Mouse (Mus musculus) hindbrain, embryonic 13.5 days (tissue): ENCODE measurements at regions not wholly inside any gene's neighbourhood (a gene's known extent, or its start where the extent isn't known, plus 50 kb on each side); places are given as distances from the start of the nearest gene placed in this dataset.

Experiments
- ATAC-seq: fragments of 200-750 bp; cut with Nextera tagmentation; 2 replicates; pipeline ENCODE4 v1.8.0; 2017; ENCODE audit warnings: moderate TSS enrichment; ENCODE audit not compliant: low FRiP score
- H3K27ac ChIP-seq: fragments of 300-500 bp; sonication (generic); 2 replicates; pipeline ENCODE4 v1.5.1; 2015; ENCODE audit warnings: inconsistent platforms, mild to moderate bottlenecking, moderate library complexity
- H3K27me3 ChIP-seq: fragments of 300-500 bp; sonication (generic); 2 replicates; pipeline ENCODE4 v1.6.1; 2015; ENCODE audit warnings: mild to moderate bottlenecking, inconsistent platforms
- H3K36me3 ChIP-seq: fragments of 300-500 bp; sonication (generic); 2 replicates; pipeline ENCODE4 v1.6.1; 2015; ENCODE audit warnings: mild to moderate bottlenecking, inconsistent platforms
- H3K4me1 ChIP-seq: fragments of 300-500 bp; sonication (generic); replicated peaks from 2 replicates; pipeline ENCODE4 v1.6.1; 2015; ENCODE audit warnings: inconsistent platforms
- H3K4me2 ChIP-seq: fragments of 300-500 bp; sonication (generic); 2 replicates; pipeline ENCODE4 v1.6.1; 2015; ENCODE audit warnings: inconsistent platforms, mild to moderate bottlenecking, moderate library complexity
- H3K4me3 ChIP-seq: fragments of 300-500 bp; sonication (generic); 2 replicates; pipeline ENCODE4 v1.5.1; 2015; ENCODE audit warnings: mild to moderate bottlenecking, inconsistent platforms
- H3K9ac ChIP-seq: fragments of 300-500 bp; sonication (generic); 2 replicates; pipeline ENCODE4 v1.6.1; 2015; ENCODE audit warnings: mild to moderate bottlenecking, inconsistent platforms
- H3K9me3 ChIP-seq: fragments of 300-500 bp; sonication (generic); 2 replicates; pipeline ENCODE4 v1.6.1; 2016; ENCODE audit warnings: inconsistent platforms
- WGBS: fragments of 180-500 bp; shearing (Covaris S2); methylation state at CpG from one replicate; pipeline ENCODE4 v1.1.7; 2015; 5-methylcytosine and 5-hydroxymethylcytosine counted together

- Histone ChIP-seq H3K4me2 (no peak overlapping the region), H3K27me3 (no peaks in the 10 kb centered on the region), H3K9me3 (no peaks in the 10 kb centered on the region), H3K4me3 (no peak overlapping the region), H3K4me1 (no peaks in the 10 kb centered on the region), H3K36me3 (no peaks in the 10 kb centered on the region), H3K9ac (no peak overlapping the region), H3K27ac (no peak overlapping the region)
- WGBS: 79% methylated on average over 12 of the region's 12 CpGs
- ATAC-seq: no peak
Measured at GRCm38 (mm10) chr19:32947081-32947855, 190.0 kb downstream of the Pten start.

- no peaks in the 10 kb centered on the region for H3K36me3 ChIP-seq
- 86% methylated on average over 3 of the region's 3 CpGs for WGBS
- no peaks in the 10 kb centered on the region for H3K4me1 ChIP-seq
- no peaks in the 10 kb centered on the region for H3K9me3 ChIP-seq
- no peak overlapping the region for H3K4me3 ChIP-seq
- H3K4me2 ChIP-seq: no peak overlapping the region
- H3K27me3 ChIP-seq: no peaks in the 10 kb centered on the region
- no peak for ATAC-seq
- H3K9ac ChIP-seq: no peak overlapping the region
- no peak overlapping the region for H3K27ac ChIP-seq
Measured at GRCm38 (mm10) chr19:32950252-32950651, 193.0 kb downstream of the Pten start.

GRCm38 (mm10) chr19:32950794-32951193 is 193.5 kb downstream of the Pten start:
- no peaks in the 10 kb centered on the region for H3K36me3 ChIP-seq
- no peak overlapping the region for H3K27ac ChIP-seq
- H3K9ac ChIP-seq: no peak overlapping the region
- no peak overlapping the region for H3K4me2 ChIP-seq
- 83% methylated on average over 1 of the region's 1 CpGs for WGBS
- no peaks in the 10 kb centered on the region for H3K9me3 ChIP-seq
- no peaks in the 10 kb centered on the region for H3K27me3 ChIP-seq
- peaks cover 1% of the 10 kb centered on the region; the same call in 1 of the 2 replicates for H3K4me1 ChIP-seq
- no peak for ATAC-seq
- no peak overlapping the region for H3K4me3 ChIP-seq

DNA sequence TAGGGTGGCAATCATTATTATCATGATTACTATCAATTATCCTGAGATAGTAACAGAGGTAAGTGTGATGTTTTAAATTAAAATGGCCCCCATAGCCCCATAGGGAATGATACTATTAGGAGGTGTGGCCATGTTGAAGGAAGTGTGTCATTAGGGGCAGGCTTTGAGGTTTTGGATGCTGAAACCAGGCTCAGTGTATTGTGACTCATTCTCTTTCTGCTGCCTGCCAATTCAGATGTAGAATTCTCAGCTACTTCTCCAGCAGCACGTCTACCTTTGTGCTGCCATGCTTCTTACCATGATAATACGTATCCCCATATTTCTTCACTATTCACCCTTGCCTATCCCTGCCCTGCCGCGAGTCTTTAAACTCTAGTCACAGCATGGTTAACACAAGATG is 195.1 kb downstream of the Pten start:
- Histone ChIP-seq H3K4me2 (no peak overlapping the region), H3K4me3 (no peak overlapping the region), H3K9ac (no peak overlapping the region), H3K36me3 (no peaks in the 10 kb centered on the region), H3K4me1 (peaks cover 16% of the 10 kb centered on the region), H3K27ac (no peak overlapping the region), H3K27me3 (no peaks in the 10 kb centered on the region), H3K9me3 (no peaks in the 10 kb centered on the region)
- WGBS: 88% methylated on average over 4 of the region's 4 CpGs
- no peak for ATAC-seq

GRCm38 (mm10) chr19:32952928-32953687 is 195.8 kb downstream of the Pten start:
- no peak for ATAC-seq
- no peak overlapping the region for H3K4me3 ChIP-seq
- peaks cover 16% of the 10 kb centered on the region for H3K4me1 ChIP-seq
- WGBS: 77% methylated on average over 11 of the region's 11 CpGs
- no peak overlapping the region for H3K9ac ChIP-seq
- H3K9me3 ChIP-seq: no peaks in the 10 kb centered on the region
- peaks cover under 1% of the 10 kb centered on the region; the same call in 1 of the 2 replicates for H3K27me3 ChIP-seq
- H3K4me2 ChIP-seq: no peak overlapping the region
- no peaks in the 10 kb centered on the region for H3K36me3 ChIP-seq
- no peak overlapping the region for H3K27ac ChIP-seq

GRCm38 (mm10) chr19:32954001-32954605 is 196.8 kb downstream of the Pten start:
- Histone ChIP-seq H3K9ac (no peak overlapping the region), H3K36me3 (no peaks in the 10 kb centered on the region), H3K4me2 (no peak overlapping the region), H3K9me3 (no peaks in the 10 kb centered on the region), H3K4me3 (no peak overlapping the region), H3K27me3 (peaks cover 8% of the 10 kb centered on the region; the same call in 1 of the 2 replicates), H3K27ac (no peak overlapping the region), H3K4me1 (peaks cover 16% of the 10 kb centered on the region)
- ATAC-seq: 0 out of 2 replicates have a peak, but pooled peaks have one; percentile 49
- WGBS: 38% methylated on average over 4 of the region's 4 CpGs

DNA sequence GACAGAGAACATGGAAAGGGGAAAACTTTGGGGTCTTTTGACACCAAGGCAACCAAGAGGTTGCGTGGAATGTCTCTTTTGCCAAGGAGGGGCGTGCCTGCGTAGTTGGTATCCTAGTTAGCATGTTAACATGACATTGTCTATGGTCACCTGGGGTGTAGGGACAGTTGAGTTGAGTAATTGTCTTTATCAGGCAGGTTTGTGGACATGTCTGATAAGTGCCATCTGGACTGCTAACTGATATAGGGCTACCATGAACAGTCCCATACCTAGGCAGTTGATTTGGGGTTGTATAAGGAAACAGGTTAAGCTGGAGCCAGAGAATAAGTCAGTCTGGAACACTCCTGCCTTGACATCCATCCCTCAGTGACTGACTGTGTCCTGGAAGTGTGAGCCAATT is 197.6 kb downstream of the Pten start:
- H3K27me3 ChIP-seq: peaks cover 8% of the 10 kb centered on the region; the same call in 1 of the 2 replicates
- 96% methylated on average over 3 of the region's 3 CpGs for WGBS
- H3K4me2 ChIP-seq: no peak overlapping the region
- no peak overlapping the region for H3K4me3 ChIP-seq
- H3K27ac ChIP-seq: no peak overlapping the region
- H3K9me3 ChIP-seq: no peaks in the 10 kb centered on the region
- H3K36me3 ChIP-seq: no peaks in the 10 kb centered on the region
- H3K9ac ChIP-seq: no peak overlapping the region
- peaks cover 18% of the 10 kb centered on the region for H3K4me1 ChIP-seq
- no peak for ATAC-seq

DNA sequence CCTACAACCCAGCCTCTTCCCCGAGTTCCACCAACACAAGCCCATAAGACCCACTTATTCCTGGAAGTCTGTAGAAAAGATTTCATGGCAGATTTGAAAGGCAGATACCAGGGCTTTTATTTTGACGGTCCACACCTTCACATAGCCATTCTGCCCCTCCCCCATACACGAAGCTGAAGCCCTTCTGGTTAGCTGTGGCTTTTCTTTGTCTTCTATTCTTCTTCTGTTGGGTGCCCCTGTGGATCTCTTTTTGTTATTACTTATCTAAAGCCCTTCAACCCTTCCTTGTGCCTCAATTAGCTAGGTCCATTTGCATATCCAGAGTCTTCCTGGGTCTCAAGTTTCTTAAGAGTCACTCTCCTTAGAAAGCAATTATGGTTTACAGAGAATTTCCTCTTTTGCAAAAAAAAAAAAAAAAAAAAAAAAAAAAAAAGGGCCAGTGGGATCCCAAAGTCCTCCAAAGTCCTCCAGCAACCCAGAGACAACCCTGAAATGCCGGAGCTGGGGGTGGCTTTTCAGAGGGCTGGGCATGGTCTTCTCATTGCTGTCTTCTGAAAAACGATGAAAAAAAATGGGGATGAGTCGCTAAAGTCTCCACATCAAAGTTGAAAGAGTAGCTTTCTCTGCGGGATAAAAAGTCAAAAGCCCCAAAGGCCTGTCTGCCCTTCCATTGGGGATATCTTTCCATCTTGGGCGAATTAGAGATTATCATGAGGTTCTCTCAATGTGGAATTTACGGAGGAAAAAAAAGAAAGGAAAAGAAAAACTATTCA is 199.0 kb downstream of the Pten start:
- Histone ChIP-seq H3K9me3 (no peaks in the 10 kb centered on the region), H3K4me1 (peaks cover 24% of the 10 kb centered on the region), H3K27ac (no peak overlapping the region), H3K9ac (no peak overlapping the region), H3K36me3 (no peaks in the 10 kb centered on the region), H3K4me2 (peak overlapping the region; percentile 49), H3K4me3 (no peak overlapping the region; the same call in 1 of the 2 replicates), H3K27me3 (peaks cover 8% of the 10 kb centered on the region; the same call in 1 of the 2 replicates)
- ATAC-seq: no peak
- WGBS: 5% methylated on average over 9 of the region's 9 CpGs

DNA sequence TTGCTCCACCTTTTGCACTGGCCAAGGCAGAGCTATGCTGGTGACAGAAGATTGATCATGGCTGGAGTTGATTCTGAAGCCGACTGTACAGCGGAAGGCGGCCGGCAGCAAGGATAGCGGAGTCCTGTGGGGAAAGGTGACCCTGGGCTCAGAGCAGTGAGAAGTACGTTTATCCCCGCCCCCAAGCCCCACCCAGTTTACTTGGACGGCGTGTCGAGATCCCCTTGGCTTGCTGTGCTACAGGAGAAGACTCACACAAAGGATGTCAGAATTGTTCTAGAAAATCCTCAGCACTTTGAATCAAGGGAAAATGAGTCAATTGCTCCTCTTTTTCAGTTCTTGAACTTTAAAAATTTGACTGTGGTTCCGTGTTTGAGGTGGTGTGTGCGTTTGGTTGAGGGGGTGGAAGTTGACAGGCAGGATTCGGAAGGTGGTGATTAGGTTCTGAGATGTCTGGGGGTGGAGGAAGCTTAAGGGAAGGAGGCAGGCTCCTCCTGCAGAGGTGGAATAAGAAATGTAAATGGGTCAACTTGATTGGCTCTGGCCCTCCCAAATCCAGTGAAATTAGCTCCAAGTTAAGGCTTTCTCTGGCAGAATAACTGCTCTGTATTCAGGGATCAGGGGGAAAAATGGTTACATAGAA is 199.7 kb downstream of the Pten start:
- Histone ChIP-seq H3K4me1 (peaks cover 24% of the 10 kb centered on the region), H3K9ac (no peak overlapping the region), H3K9me3 (no peaks in the 10 kb centered on the region), H3K27ac (no peak overlapping the region), H3K4me2 (peak overlapping the region; percentile 49), H3K4me3 (no peak overlapping the region; the same call in 1 of the 2 replicates), H3K27me3 (peaks cover 8% of the 10 kb centered on the region; the same call in 1 of the 2 replicates), H3K36me3 (no peaks in the 10 kb centered on the region)
- WGBS: 4% methylated on average over 13 of the region's 13 CpGs
- no peak for ATAC-seq

- no peak overlapping the region for H3K4me3 ChIP-seq
- H3K4me1 ChIP-seq: peaks cover 24% of the 10 kb centered on the region
- no peaks in the 10 kb centered on the region for H3K9me3 ChIP-seq
- no peak for ATAC-seq
- no peak overlapping the region for H3K4me2 ChIP-seq
- H3K36me3 ChIP-seq: no peaks in the 10 kb centered on the region
- no peak overlapping the region for H3K27ac ChIP-seq
- WGBS: 90% methylated on average over 4 of the region's 4 CpGs
- H3K9ac ChIP-seq: no peak overlapping the region
- H3K27me3 ChIP-seq: peaks cover 8% of the 10 kb centered on the region; the same call in 1 of the 2 replicates
Measured at GRCm38 (mm10) chr19:32958276-32958675, 201.0 kb downstream of the Pten start.

DNA sequence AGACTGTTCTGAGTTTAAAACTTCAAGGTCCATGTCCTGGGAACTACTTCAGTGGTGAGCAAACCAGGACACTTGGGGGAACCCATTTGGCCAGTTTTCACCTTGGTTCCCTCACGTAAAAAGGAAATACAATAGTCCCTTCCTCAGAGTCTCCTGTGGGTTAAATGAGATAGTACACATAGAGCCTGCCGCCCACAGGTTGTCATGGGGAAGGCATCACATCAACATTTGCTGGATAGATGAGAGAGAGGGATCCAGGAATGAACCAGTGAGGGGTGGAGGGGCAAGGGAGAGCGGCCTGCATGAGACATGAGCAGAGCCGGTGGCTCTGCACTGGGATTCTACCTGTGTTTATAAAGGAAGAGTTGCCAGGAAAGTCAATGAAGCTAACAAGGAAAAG is 201.5 kb downstream of the Pten start:
- Histone ChIP-seq H3K4me3 (no peak overlapping the region), H3K27ac (no peak overlapping the region), H3K27me3 (peaks cover 8% of the 10 kb centered on the region; the same call in 1 of the 2 replicates), H3K4me1 (peaks cover 24% of the 10 kb centered on the region), H3K9ac (no peak overlapping the region), H3K4me2 (no peak overlapping the region), H3K9me3 (no peaks in the 10 kb centered on the region), H3K36me3 (no peaks in the 10 kb centered on the region)
- ATAC-seq: no peak
- WGBS: 91% methylated on average over 4 of the region's 4 CpGs
